ENCODE assay signal across 9 mouse cellular contexts in genomic region chr2:62573753-62574159, GRCm38 (mm10). TPM values are rescaled to one million over a fixed set of nuclear protein-coding genes. Genes with fewer than 3 reads are reported as not detected.
DNase-seq lines count a peak whose midpoint lies in the region; ATAC-seq and TF ChIP-seq lines count a peak whose summit lies in the region.
"Had no signal": no experiment of that assay in that cellular context is flagged by ENCODE, and none has a peak within 500 bp of the region (broad histone marks: within the 10 kb centered on the region; RNA-seq: fewer than 3 reads in every experiment).

Fap (minus strand) TSS chr2:62574075.

- TF ChIP-seq POLR2A in olfactory bulb, adult 2 months (IDR thresholded peaks at IDR 0.05; ENCODE audit: insufficient read depth, low read depth, low read length), result no peak
- no peak for TF ChIP-seq POLR2A in cerebellum, adult 2 months (IDR thresholded peaks at IDR 0.05; ENCODE audit: borderline replicate concordance, insufficient read depth, low read length)

- peaks cover 7% of the 10 kb centered on the region; the same call in 1 of the 2 replicates for H3K4me1 ChIP-seq in embryonic facial prominence, embryonic 12.5 days
- peaks cover 3% of the 10 kb centered on the region; the same call in 1 of the 2 replicates for H3K4me1 ChIP-seq in olfactory bulb, adult 2 months (ENCODE audit: control insufficient read depth, insufficient read depth, low read length)
- no peaks in the 10 kb centered on the region for H3K4me1 ChIP-seq in midbrain, embryonic 10.5 days
- no peaks in the 10 kb centered on the region for H3K4me1 ChIP-seq in cerebellum, adult 2 months (ENCODE audit: control insufficient read depth, insufficient read depth, low read length)
- H3K4me1 ChIP-seq: hindbrain, embryonic 15.5 days had no signal

- no peak for DNase-seq in left cerebral cortex, adult 2 months (ENCODE audit: extremely low spot score in 1 of 2, low spot score in 2 of 2)
- no peak for DNase-seq in left cerebral cortex, adult 11 months (ENCODE audit: low spot score)
- DNase-seq in heart, postnatal 10 days, result peak; percentile 55 to 63
- no peak for DNase-seq in layer of hippocampus, postnatal 14 days (ENCODE audit: low spot score in 2 of 2)
- no peak for DNase-seq in midbrain, embryonic 10.5 days (ENCODE audit: low spot score)
- no peak for DNase-seq in cerebellum, adult 2 months

- intact Hi-C loops in left cerebral cortex, adult 2 months (cut with DNase I), result loop anchor here (1.0 to 5.0 kb wide), 6 partner anchors 50 to 272 kb away; no protein-coding TSS in a partner anchor
- intact Hi-C loops in heart, postnatal 10 days (cut with DNase I), result no loop called here

- peak within 1 kb of the TSS; percentile 41 for H3K4me2 ChIP-seq in embryonic facial prominence, embryonic 12.5 days (replicated peaks)
- H3K4me2 ChIP-seq: hindbrain, embryonic 15.5 days had no signal

- no peak within 1 kb of the TSS for H3K9ac ChIP-seq in embryonic facial prominence, embryonic 12.5 days
- H3K9ac ChIP-seq: hindbrain, embryonic 15.5 days had no signal

- H3K27ac ChIP-seq in left cerebral cortex, adult 2 months, result peak within 1 kb of the TSS; percentile 84
- H3K27ac ChIP-seq in embryonic facial prominence, embryonic 12.5 days, result peak within 1 kb of the TSS; percentile 80
- peak within 1 kb of the TSS; percentile 26; the same call in 1 of the 2 replicates for H3K27ac ChIP-seq in olfactory bulb, adult 2 months (ENCODE audit: insufficient read depth, low read depth, low read length)
- no peak within 1 kb of the TSS for H3K27ac ChIP-seq in midbrain, embryonic 10.5 days (replicated peaks)
- no peak within 1 kb of the TSS for H3K27ac ChIP-seq in cerebellum, adult 2 months (ENCODE audit: insufficient read depth, low read length)
- H3K27ac ChIP-seq: hindbrain, embryonic 15.5 days had no signal

- no peaks in the 10 kb centered on the region for H3K36me3 ChIP-seq in embryonic facial prominence, embryonic 12.5 days
- no peaks in the 10 kb centered on the region for H3K36me3 ChIP-seq in midbrain, embryonic 10.5 days
- H3K36me3 ChIP-seq: hindbrain, embryonic 15.5 days had no signal

- H3K4me3 ChIP-seq in left cerebral cortex, adult 2 months, result no peak within 1 kb of the TSS; the same call in 1 of the 2 replicates
- H3K4me3 ChIP-seq in embryonic facial prominence, embryonic 12.5 days, result peak within 1 kb of the TSS; percentile 22
- peak within 1 kb of the TSS; percentile 17; the same call in 1 of the 2 replicates for H3K4me3 ChIP-seq in olfactory bulb, adult 2 months (ENCODE audit: insufficient read depth, low read depth, low read length)
- no peak within 1 kb of the TSS for H3K4me3 ChIP-seq in midbrain, embryonic 10.5 days
- no peak within 1 kb of the TSS for H3K4me3 ChIP-seq in cerebellum, adult 2 months (replicated peaks; ENCODE audit: insufficient read depth, low read depth, low read length)
- H3K4me3 ChIP-seq: hindbrain, embryonic 15.5 days had no signal

- 24% methylated on average over 12 of the region's 12 CpGs for WGBS in embryonic facial prominence, embryonic 12.5 days
- WGBS in olfactory bulb, adult 2 months, result 67% methylated on average over 12 of the region's 12 CpGs
- WGBS in midbrain, embryonic 10.5 days, result 79% methylated on average over 12 of the region's 12 CpGs
- 42% methylated on average over 12 of the region's 12 CpGs for WGBS in cerebellum, adult 2 months

- no peaks in the 10 kb centered on the region for H3K27me3 ChIP-seq in embryonic facial prominence, embryonic 12.5 days
- H3K27me3 ChIP-seq in midbrain, embryonic 10.5 days (ENCODE audit: low read depth, poor library complexity, severe bottlenecking), result no peaks in the 10 kb centered on the region
- H3K27me3 ChIP-seq in cerebellum, adult 2 months (ENCODE audit: control insufficient read depth, insufficient read depth, low read length), result no peaks in the 10 kb centered on the region
- H3K27me3 ChIP-seq: hindbrain, embryonic 15.5 days had no signal

- ATAC-seq in embryonic facial prominence, embryonic 12.5 days (ENCODE audit: insufficient number of reproducible peaks, insufficient read depth, low FRiP score, low TSS enrichment), result peak; percentile 85

- no peaks in the 10 kb centered on the region for H3K9me3 ChIP-seq in embryonic facial prominence, embryonic 12.5 days
- H3K9me3 ChIP-seq in midbrain, embryonic 10.5 days (replicated peaks), result no peaks in the 10 kb centered on the region
- H3K9me3 ChIP-seq: hindbrain, embryonic 15.5 days had no signal

- no peak for TF ChIP-seq CTCF in left cerebral cortex, adult 2 months (IDR thresholded peaks at IDR 0.05)
- TF ChIP-seq CTCF in olfactory bulb, adult 2 months (IDR thresholded peaks at IDR 0.05; ENCODE audit: insufficient read depth, low read depth, low read length), result no peak
- no peak for TF ChIP-seq CTCF in cerebellum, adult 2 months (IDR thresholded peaks at IDR 0.05; ENCODE audit: borderline replicate concordance, insufficient read depth, low read depth, low read length)

RNA-seq across cellular contexts. Expression of gene Fap, which starts in this region (rescaled TPM):
- total RNA-seq in left cerebral cortex, adult 2 months (2021), result 1 to 10 TPM; 4.0 to 4.2 TPM
- 10.9 and 13.9 TPM in 2 replicates for polyA plus RNA-seq in embryonic facial prominence, embryonic 12.5 days (2016; fragmentation: Nextera tagmentation; extraction: Ambion mirVana)
- total RNA-seq in heart, postnatal 10 days (2021), result 10 to 100 TPM in 1 of 2 experiments, 1 to 10 TPM in 1; 9.1 to 10.4 TPM
- not detected in 2 replicates for polyA plus RNA-seq in olfactory bulb, adult 2 months (2012; ENCODE audit: insufficient read depth, insufficient read length, low replicate concordance, missing spikeins)
- 1 to 10 TPM in 1 of 2 experiments, under 1 TPM in 1; 0.62 to 1.8 TPM for total RNA-seq in layer of hippocampus, postnatal 14 days (2021)
- 2.2 and 2.8 TPM in 2 replicates for polyA plus RNA-seq in midbrain, embryonic 10.5 days (2016; fragmentation: Nextera tagmentation; extraction: Ambion mirVana)
- polyA plus RNA-seq in cerebellum, adult 2 months (2012; rRNA removed), result 0.75 and 0.90 TPM in 2 replicates

Comparison
In these comparisons a context has a peak if more than half of its experiments do, and no peak if none do; other contexts are left out.
1. DNase-seq: peak in heart, postnatal 10 days (2 of 2); none in left cerebral cortex, adult 2 months (0 of 2), left cerebral cortex, adult 11 months (single experiment), layer of hippocampus, postnatal 14 days (0 of 2), midbrain, embryonic 10.5 days (single experiment) and cerebellum, adult 2 months (0 of 2).
2. H3K27ac ChIP-seq: peak in left cerebral cortex, adult 2 months (single experiment), embryonic facial prominence, embryonic 12.5 days (single experiment) and olfactory bulb, adult 2 months (single experiment); none in midbrain, embryonic 10.5 days (single experiment) and cerebellum, adult 2 months (single experiment).
3. H3K4me3 ChIP-seq: peak in embryonic facial prominence, embryonic 12.5 days (single experiment) and olfactory bulb, adult 2 months (single experiment); none in left cerebral cortex, adult 2 months (single experiment), midbrain, embryonic 10.5 days (single experiment) and cerebellum, adult 2 months (single experiment).